Mouse (Mus musculus) right cerebral cortex, postnatal 10 days (tissue): ENCODE data around the gene Cryge.
"Not testable (repeated sequence)": the region's sequence is repeated elsewhere in the genome, so short reads cannot be mapped to it uniquely, and the experiment has no call there.

Experiments
- DNase-seq, 2 experiments: peaks; one replicate each; pipeline ENCODE4 v3.0.0; 2021; ENCODE audit warnings: low spot score in 2 of 2

Gene Cryge

GRCm38 (mm10) chr1:65050952-65051351 is at the start of gene Cryge:
Cryge (minus strand) TSS chr1:65051149.
- DNase-seq, result not testable (repeated sequence)

GRCm38 (mm10) chr1:65096953-65097352 is 46.0 kb upstream of the Cryge start:
- no peak for DNase-seq

GRCm38 (mm10) chr1:65091566-65091965 is 40.6 kb upstream of the Cryge start:
- no peak for DNase-seq

GRCm38 (mm10) chr1:65090370-65090769 is 39.4 kb upstream of the Cryge start:
- no peak for DNase-seq

- DNase-seq, result no peak
Measured at GRCm38 (mm10) chr1:65088567-65089356, 37.8 kb upstream of the Cryge start.

- no peak for DNase-seq
Measured at GRCm38 (mm10) chr1:65082188-65082587, 31.2 kb upstream of the Cryge start, which contains the start of gene Crygb. Crygb (minus strand) TSS chr1:65082288.

- no peak for DNase-seq
Measured at GRCm38 (mm10) chr1:65075607-65076006, 24.7 kb upstream of the Cryge start.

GRCm38 (mm10) chr1:65073589-65073988 is 22.6 kb upstream of the Cryge start, which contains the start of gene Crygc:
Crygc (minus strand) TSS chr1:65073689.
- no peak for DNase-seq

- DNase-seq, result no peak
Measured at GRCm38 (mm10) chr1:65067842-65068241, 16.9 kb upstream of the Cryge start.

- no peak for DNase-seq
Measured at GRCm38 (mm10) chr1:65064201-65064600, 13.3 kb upstream of the Cryge start.

- no peak for DNase-seq
Measured at GRCm38 (mm10) chr1:65063352-65063751, 12.4 kb upstream of the Cryge start, which contains the start of gene Crygd. Crygd (minus strand) TSS chr1:65063452.

- DNase-seq, result no peak
Measured at GRCm38 (mm10) chr1:65052140-65052539, 1.2 kb upstream of the Cryge start.

- DNase-seq, result no peak
Measured at GRCm38 (mm10) chr1:65051696-65052095, 747 bp upstream of the Cryge start.

- peak; percentile 34 to 37 for DNase-seq
Measured at GRCm38 (mm10) chr1:65048781-65049180, 2.2 kb downstream of the Cryge start.

GRCm38 (mm10) chr1:65046401-65047109 is 4.4 kb downstream of the Cryge start:
- peak; percentile 34 to 59 for DNase-seq

- DNase-seq, result no peak
Measured at GRCm38 (mm10) chr1:65043433-65043832, 7.5 kb downstream of the Cryge start.

GRCm38 (mm10) chr1:65041837-65042236 is 9.1 kb downstream of the Cryge start:
- DNase-seq, result no peak

GRCm38 (mm10) chr1:65040806-65041205 is 10.1 kb downstream of the Cryge start:
- no peak for DNase-seq

- DNase-seq, result no peak
Measured at GRCm38 (mm10) chr1:65039679-65040078, 11.3 kb downstream of the Cryge start.

- no peak for DNase-seq
Measured at GRCm38 (mm10) chr1:65037542-65037941, 13.4 kb downstream of the Cryge start.

GRCm38 (mm10) chr1:65035513-65035912 is 15.4 kb downstream of the Cryge start:
- DNase-seq, result no peak

GRCm38 (mm10) chr1:65032641-65033040 is 18.3 kb downstream of the Cryge start, which contains the start of gene Akr1cl:
Akr1cl (minus strand) TSS chr1:65032759.
- DNase-seq, result no peak

- DNase-seq, result no peak
Measured at GRCm38 (mm10) chr1:65028206-65028605, 22.7 kb downstream of the Cryge start.
